Mouse (Mus musculus) erythroblast, embryonic 14.5 days (primary cell): ENCODE results near the gene Fam20a.

ENCODE experiments used
- GATA1 ChIP-seq: IDR thresholded peaks from 2 replicates; pipeline ENCODE4 v1.6.1; 2012; ENCODE audit warnings: low read length, inconsistent platforms, mixed read lengths
- TAL1 ChIP-seq: IDR thresholded peaks from 3 replicates; pipeline ENCODE4 v1.6.1; 2012; ENCODE audit warnings: low read length, inconsistent platforms, mixed read lengths

DNA sequence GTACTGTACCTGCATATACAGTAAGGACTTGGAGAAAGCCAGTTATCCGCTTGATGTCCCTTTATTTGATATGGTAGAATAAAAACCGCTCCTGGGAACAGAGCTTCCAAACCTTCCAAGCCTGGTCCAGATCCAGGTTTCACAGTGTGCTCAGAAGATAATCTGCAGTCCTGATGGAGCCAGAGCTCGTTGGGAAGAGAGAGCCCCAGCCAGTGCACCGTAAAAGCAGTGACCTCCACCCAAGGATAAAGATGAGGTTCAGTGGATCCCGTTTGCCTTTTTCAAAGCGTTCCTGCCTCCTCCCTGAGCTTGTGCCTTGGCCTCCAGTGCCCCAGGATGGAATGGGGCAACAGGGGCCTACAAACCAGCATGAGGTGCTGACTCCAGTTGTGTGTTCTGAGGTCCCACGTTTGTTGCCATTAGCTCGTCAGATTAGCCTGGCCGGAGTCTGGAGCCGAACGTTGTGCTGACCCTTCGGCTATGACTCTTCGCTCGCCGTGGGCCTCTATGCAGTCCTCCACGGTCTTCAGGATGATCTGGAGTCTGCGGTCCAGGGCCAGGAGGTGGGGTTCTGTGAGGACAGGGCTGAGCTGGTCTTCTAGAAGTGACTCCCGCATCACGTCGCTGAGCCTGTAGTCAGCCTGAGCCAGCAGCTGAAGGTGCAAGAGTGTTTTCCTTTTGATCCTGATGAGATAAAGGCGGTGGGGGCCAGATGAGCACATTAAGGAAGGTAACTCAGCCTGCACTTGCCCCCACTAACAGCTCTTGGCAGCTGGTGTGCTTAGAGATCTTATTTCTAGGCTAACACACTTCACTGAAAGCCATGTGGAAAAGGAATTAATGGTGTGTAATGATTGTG is 49.0 kb downstream of the Fam20a start:
- no peak for TF ChIP-seq GATA1
- no peak for TF ChIP-seq TAL1
